Mouse (Mus musculus): ENCODE results near the gene Rhbdl1.

Gene Rhbdl1

GRCm38 (mm10) chr17:25837076-25837410, at the start of gene Rhbdl1:
Gene Rhbdl1 (minus strand): TSS chr17:25837295.
- no peak for DNase-seq (ENCODE audit: low spot score)

GRCm38 (mm10) chr17:25886806-25887205, 49.7 kb upstream of the Rhbdl1 start:
- no peak for DNase-seq (ENCODE audit: low spot score)

- no peak for DNase-seq (ENCODE audit: low spot score)
Measured at GRCm38 (mm10) chr17:25885636-25886035, 48.5 kb upstream of the Rhbdl1 start.

- no peak for DNase-seq (ENCODE audit: low spot score)
Measured at GRCm38 (mm10) chr17:25883824-25884223, 46.7 kb upstream of the Rhbdl1 start.

- no peak for DNase-seq (ENCODE audit: low spot score)
Measured at GRCm38 (mm10) chr17:25883268-25883667, 46.2 kb upstream of the Rhbdl1 start.

- DNase-seq (ENCODE audit: low spot score): peak; percentile 40
Measured at GRCm38 (mm10) chr17:25882306-25882705, 45.2 kb upstream of the Rhbdl1 start.

GRCm38 (mm10) chr17:25881691-25882090, 44.6 kb upstream of the Rhbdl1 start:
- no peak for DNase-seq (ENCODE audit: low spot score)

- no peak for DNase-seq (ENCODE audit: low spot score)
Measured at GRCm38 (mm10) chr17:25880913-25881641, 44.0 kb upstream of the Rhbdl1 start.

GRCm38 (mm10) chr17:25880196-25880910, 43.3 kb upstream of the Rhbdl1 start, which contains the start of gene Wfikkn1:
Gene Wfikkn1 (minus strand): TSS chr17:25880858.
- DNase-seq (ENCODE audit: low spot score): no peak

- DNase-seq (ENCODE audit: low spot score): no peak
Measured at GRCm38 (mm10) chr17:25879750-25880149, 42.7 kb upstream of the Rhbdl1 start.

- no peak for DNase-seq (ENCODE audit: low spot score)
Measured at GRCm38 (mm10) chr17:25879261-25879660, 42.2 kb upstream of the Rhbdl1 start.

GRCm38 (mm10) chr17:25878611-25879180, 41.6 kb upstream of the Rhbdl1 start:
- no peak for DNase-seq (ENCODE audit: low spot score)

- no peak for DNase-seq (ENCODE audit: low spot score)
Measured at GRCm38 (mm10) chr17:25877741-25878610, 40.9 kb upstream of the Rhbdl1 start.

- no peak for DNase-seq (ENCODE audit: low spot score)
Measured at GRCm38 (mm10) chr17:25877025-25877424, 39.9 kb upstream of the Rhbdl1 start.

GRCm38 (mm10) chr17:25876347-25876915, 39.3 kb upstream of the Rhbdl1 start:
- no peak for DNase-seq (ENCODE audit: low spot score)

- peak; percentile 81 for DNase-seq (ENCODE audit: low spot score)
Measured at GRCm38 (mm10) chr17:25875171-25876136, 38.4 kb upstream of the Rhbdl1 start.

- peak; percentile 94 for DNase-seq (ENCODE audit: low spot score)
Measured at GRCm38 (mm10) chr17:25874721-25875170, 37.7 kb upstream of the Rhbdl1 start, which contains the start of gene Mettl26. Gene Mettl26 (plus strand): TSS chr17:25875074.

- no peak for DNase-seq (ENCODE audit: low spot score)
Measured at GRCm38 (mm10) chr17:25874148-25874720, 37.1 kb upstream of the Rhbdl1 start.

GRCm38 (mm10) chr17:25873405-25874147, 36.5 kb upstream of the Rhbdl1 start:
- no peak for DNase-seq (ENCODE audit: low spot score)
